Mouse (Mus musculus): Measurements from ENCODE around the gene Gm26897.

Gm26897 gene

DNA sequence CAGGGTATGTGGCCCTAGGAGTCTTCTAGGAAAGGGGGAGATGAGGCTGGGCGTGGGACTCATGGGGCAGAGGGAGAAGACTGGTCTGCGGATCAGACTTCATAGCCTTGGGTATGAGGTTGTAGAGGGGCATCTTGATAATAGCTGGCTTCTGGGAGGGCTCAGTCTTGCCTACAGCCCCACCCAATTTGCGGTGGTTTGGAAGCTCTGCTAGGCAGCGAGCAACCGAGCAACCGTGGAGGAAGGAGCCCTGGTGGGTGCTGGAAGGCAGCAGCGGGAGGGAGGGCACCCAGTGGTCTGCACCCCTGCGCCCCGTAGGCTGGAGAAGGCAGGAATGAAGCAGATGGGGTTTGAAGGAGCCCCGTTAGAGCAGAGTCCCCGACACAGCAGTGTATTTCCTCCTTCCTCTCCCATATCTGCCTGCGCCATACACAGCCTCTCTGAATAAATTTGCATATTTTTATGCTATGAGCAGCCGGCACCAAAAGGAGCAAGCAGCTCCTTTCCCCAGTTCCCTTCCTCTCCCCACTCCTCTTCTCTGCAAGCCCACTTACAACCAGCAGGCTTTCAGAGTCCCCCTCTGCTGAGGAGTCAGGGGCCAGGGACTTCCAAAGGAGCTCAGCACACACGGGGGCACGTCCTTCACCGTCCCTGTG lies 20.9 kb downstream of the Gm26897 start:
- no peak for DNase-seq

DNA sequence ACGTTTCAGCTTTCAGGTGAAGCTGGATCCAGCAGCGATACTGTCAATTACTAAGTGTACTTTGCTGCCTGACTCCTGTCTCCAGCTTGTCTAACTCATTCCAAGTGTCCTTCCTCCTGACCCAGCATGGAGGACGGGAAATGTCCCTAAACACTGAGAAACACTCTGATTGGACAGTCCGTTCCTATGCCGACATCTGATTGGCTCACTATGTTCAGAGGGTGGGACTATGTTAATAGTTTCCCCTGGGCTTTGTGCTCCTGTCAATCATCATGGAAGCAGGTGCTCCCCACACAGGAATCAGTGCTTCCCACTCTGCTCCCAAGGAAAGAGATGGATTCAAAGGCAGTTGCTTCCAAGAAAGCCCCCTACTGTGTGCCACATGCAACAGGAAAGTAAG lies 21.6 kb downstream of the Gm26897 start:
- no peak for DNase-seq

- DNase-seq = peak; percentile 30
Measured at GRCm38 (mm10) chr5:111760721-111761480, 27.2 kb downstream of the Gm26897 start.

GRCm38 (mm10) chr5:111761574-111761973 lies 27.9 kb downstream of the Gm26897 start:
- DNase-seq = peak; percentile 32

- DNase-seq = peak; percentile 81
Measured at GRCm38 (mm10) chr5:111762085-111762484, 28.4 kb downstream of the Gm26897 start.

DNA sequence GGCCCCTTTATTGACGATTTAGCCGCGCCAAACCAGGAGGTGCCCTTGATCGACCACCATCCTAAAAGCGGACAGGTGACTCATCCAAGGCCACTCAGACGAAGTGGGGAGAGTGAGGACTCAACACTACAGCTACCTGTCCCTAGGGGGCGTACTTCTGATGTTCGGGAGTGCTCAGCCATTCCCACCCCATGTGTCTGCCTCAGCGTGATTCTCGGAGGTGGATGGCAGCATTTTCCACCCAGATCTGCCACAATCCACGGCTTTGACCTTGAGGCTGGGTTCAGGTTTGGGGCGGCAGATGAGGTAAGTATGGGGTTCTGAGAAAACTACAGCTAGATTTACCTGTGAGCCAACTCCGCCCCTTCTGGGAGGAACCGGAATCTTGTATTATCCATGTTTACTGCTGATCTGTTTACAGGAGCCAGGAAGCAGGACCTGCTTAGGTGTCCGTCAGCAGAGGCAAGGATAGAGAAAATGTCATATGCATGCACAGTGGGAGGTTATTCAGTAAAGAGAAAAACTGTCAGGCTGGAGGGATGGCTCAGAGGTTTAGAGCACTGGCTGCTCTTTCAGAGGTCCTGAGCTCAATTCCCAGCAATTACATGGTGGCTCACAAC lies 32.1 kb downstream of the Gm26897 start:
- DNase-seq = no peak

DNA sequence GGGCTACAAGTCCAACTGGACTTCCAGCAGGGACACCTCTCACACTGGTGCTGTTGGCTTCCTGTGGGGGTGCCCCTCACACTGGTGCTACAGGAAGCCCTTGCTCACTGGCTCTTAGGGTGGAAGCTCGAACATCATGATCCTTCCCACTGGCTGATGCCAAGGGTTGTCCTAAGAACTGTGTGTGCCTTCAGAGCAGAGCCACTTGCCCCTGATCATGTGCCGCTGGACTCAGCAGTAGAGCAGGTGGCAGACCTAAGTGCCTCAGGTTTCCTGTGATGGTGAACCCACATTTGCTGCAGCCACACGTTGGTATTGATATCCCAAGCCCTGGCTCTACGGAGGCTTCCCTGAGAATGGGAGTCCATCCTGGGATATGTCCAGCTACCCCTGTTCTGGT lies 33.0 kb downstream of the Gm26897 start:
- no peak for DNase-seq

DNA sequence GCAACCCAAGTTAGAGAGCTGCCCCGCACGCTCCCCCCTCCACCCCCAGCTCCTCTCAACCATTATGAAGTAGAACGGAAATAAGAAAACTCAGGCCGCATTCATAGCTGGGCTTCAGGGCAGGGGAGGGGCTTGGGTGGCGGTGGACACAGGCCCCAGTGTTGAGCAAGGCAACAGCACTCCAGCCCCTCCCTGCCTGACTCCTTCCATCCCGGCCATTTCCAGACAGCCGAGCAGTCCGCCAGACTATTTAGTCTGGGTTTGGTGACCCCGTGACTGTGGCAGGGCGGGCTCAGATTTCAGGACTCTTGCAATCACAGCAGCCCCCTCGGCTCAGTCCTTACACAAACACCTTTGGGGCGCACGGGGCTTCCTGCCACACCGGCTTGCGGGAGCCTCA lies 36.5 kb downstream of the Gm26897 start:
- DNase-seq = peak; percentile 90

DNA sequence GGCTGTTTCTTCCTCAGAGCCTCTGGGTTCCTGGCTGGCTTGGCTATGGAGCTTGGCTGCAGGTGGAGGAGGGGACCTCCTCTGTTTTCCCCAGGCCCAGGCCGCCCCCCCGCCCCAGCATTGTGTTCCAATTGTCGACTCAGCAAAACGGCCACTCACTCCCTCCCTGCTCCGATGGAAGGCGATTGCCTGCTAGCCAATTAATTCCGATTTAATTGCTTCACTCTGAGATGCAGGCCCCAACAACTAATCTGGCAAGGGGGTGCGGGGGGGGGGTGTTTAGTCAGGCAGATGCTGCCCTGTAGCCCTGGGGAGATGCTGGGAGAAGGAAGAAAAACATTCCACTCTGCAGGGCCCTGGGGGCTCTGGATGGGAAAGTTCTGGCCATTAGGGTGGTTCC lies 38.4 kb downstream of the Gm26897 start:
- no peak for DNase-seq

GRCm38 (mm10) chr5:111772591-111773406 lies 39.1 kb downstream of the Gm26897 start:
- DNase-seq = no peak

DNA sequence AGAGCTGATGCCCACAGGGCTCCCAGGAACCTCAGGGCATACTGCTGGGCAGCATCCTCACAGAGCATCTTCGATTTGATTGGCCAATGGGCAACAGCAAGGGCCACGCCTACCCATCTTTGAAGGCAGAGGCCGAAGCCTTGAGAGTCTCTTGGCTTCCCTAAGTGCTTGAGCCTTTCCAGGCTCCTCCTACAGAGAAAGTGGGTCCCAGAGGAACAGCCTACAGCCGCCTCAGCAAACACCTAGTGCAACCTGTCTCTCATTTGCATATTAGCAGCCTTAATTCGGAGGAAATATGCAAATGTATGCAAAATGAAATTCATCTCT lies 39.6 kb downstream of the Gm26897 start:
- no peak for DNase-seq

DNA sequence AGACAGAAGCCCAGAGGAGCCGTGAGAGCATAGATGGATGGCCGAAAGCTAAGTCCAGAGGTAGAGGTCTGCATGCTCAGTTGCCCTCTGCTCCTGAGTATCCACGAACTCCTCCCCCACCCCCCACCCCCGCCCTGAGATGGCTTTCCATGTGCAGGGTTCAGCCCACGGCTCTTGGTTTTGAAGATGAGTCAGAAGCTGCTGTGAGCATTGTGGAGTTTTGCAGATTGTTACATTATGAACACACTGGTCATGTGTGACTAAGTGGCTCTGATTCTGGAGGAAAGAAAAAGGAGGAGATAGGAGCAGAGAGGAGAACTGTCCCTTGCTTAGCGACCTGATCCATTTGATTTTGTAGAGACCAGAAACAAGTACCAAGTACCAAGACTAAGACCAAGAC lies 42.5 kb downstream of the Gm26897 start:
- no peak for DNase-seq

DNA sequence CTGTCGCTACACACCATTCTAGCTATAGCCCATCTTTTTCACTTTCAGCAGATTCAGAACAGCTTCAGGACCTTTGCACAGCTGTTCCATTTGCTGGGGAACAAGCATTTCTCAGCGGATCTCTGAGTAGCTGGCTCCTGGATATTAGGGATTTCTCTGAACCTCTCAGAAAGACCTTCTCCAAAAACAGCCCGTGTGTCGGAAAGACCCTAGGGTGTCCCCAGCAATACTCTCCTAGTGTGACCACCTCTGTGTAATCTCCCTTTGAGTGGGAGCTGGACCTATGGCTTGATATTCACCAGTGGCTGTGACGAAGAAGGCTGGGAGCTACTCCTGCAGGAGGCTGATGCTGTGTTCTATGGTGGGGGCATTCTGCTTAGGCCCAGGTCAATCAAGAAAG lies 44.4 kb downstream of the Gm26897 start:
- no peak for DNase-seq

- DNase-seq = no peak
Measured at GRCm38 (mm10) chr5:111779776-111780485, 46.2 kb downstream of the Gm26897 start.

All from lung, postnatal 10 days (tissue).